Mouse (Mus musculus) forebrain, embryonic 16.5 days (tissue): ENCODE measurements around the gene Colgalt1. TPM values are rescaled to one million over a fixed set of nuclear protein-coding genes. Genes with fewer than 3 reads are reported as not detected.
A peak's percentile ranks its signal among the peaks of the same experiment; 100 is the strongest.

Experiments
- ATAC-seq: fragments of 200-750 bp; cut with Nextera tagmentation; 2 replicates; pipeline ENCODE4 v1.8.0; 2017; ENCODE audit warnings: mild to moderate bottlenecking, moderate library complexity
- H3K27ac ChIP-seq: fragments of 300-500 bp; sonication (generic); 2 replicates; pipeline ENCODE4 v1.5.1; 2014; ENCODE audit warnings: low read length, control low read depth
- H3K27me3 ChIP-seq: fragments of 300-500 bp; sonication (generic); replicated peaks from 2 replicates; pipeline ENCODE4 v1.6.1; 2014; ENCODE audit warnings: low read length; ENCODE audit not compliant: control insufficient read depth, insufficient read depth
- H3K36me3 ChIP-seq: fragments of 300-500 bp; sonication (generic); 2 replicates; pipeline ENCODE4 v1.6.1; 2014; ENCODE audit not compliant: control insufficient read depth, insufficient read depth
- H3K4me1 ChIP-seq: fragments of 300-500 bp; sonication (generic); replicated peaks from 2 replicates; pipeline ENCODE4 v1.6.1; 2014; ENCODE audit warnings: low read length; ENCODE audit not compliant: control insufficient read depth, insufficient read depth
- H3K4me2 ChIP-seq: fragments of 300-500 bp; sonication (generic); 2 replicates; pipeline ENCODE4 v1.6.1; 2014; ENCODE audit warnings: mild to moderate bottlenecking, low read length, control low read depth
- H3K4me3 ChIP-seq: fragments of 300-500 bp; sonication (generic); replicated peaks from 2 replicates; pipeline ENCODE4 v1.5.1; 2014; ENCODE audit warnings: mild to moderate bottlenecking, low read length, control low read depth
- H3K9ac ChIP-seq: fragments of 300-500 bp; sonication (generic); replicated peaks from 2 replicates; pipeline ENCODE4 v1.6.1; 2014; ENCODE audit warnings: low read depth, low read length, control low read depth
- H3K9me3 ChIP-seq: fragments of 300-500 bp; sonication (generic); 2 replicates; pipeline ENCODE4 v1.6.1; 2016; ENCODE audit warnings: low read length; ENCODE audit not compliant: control insufficient read depth
- WGBS: fragments of 180-500 bp; shearing (Covaris S2); extraction: QIAGEN DNeasy Blood & Tissue Kit; methylation state at CpG from one replicate; pipeline ENCODE4 v1.1.7; 2014; 5-methylcytosine and 5-hydroxymethylcytosine counted together
- polyA plus RNA-seq: library from polyadenylated mRNA; unstranded; fragments of >200 nt; fragmentation: Nextera tagmentation; extraction: Ambion mirVana; gene quantifications from 2 replicates; pipeline ENCODE4 v1.2.1, GENCODE M21; 2015

The Colgalt1 gene
- polyA plus RNA-seq, 1 experiment from 2014 or later = 63.6 TPM

- 1% methylated on average over 51 of the region's 51 CpGs for WGBS
- no peaks in the 10 kb centered on the region for H3K27me3 ChIP-seq
These were observed 41.2 kb upstream of the Colgalt1 start for GRCm38 (mm10) chr8:71569366-71570290.

GRCm38 (mm10) chr8:71570291-71570954 is 40.4 kb upstream of the Colgalt1 start:
- Histone ChIP-seq H3K36me3 (no peaks in the 10 kb centered on the region), H3K4me1 (peaks cover 32% of the 10 kb centered on the region), H3K4me3 (peak overlapping the region; percentile 66), H3K9me3 (no peaks in the 10 kb centered on the region), H3K4me2 (peak overlapping the region; percentile 53), H3K27ac (peak overlapping the region; percentile 79), H3K27me3 (no peaks in the 10 kb centered on the region), H3K9ac (peak overlapping the region; percentile 56)
- under 1% methylated on average over 41 of the region's 41 CpGs for WGBS
- peak; percentile 88 for ATAC-seq

More at GRCm38 (mm10) chr8:71569366-71570290, 41.2 kb upstream of the Colgalt1 start:
- Histone ChIP-seq H3K36me3 (no peaks in the 10 kb centered on the region), H3K4me3 (peak overlapping the region; percentile 66), H3K4me2 (peak overlapping the region; percentile 53), H3K4me1 (peaks cover 32% of the 10 kb centered on the region), H3K27ac (peak overlapping the region; percentile 79), H3K9ac (peak overlapping the region; percentile 56), H3K9me3 (no peaks in the 10 kb centered on the region)
- peak; percentile 81 for ATAC-seq

- Histone ChIP-seq H3K9me3 (no peaks in the 10 kb centered on the region), H3K27ac (peak overlapping the region; percentile 72), H3K4me2 (peak overlapping the region; percentile 53; the same call in 1 of the 2 replicates), H3K4me1 (peaks cover 32% of the 10 kb centered on the region), H3K36me3 (no peaks in the 10 kb centered on the region), H3K27me3 (no peaks in the 10 kb centered on the region), H3K9ac (no peak overlapping the region), H3K4me3 (no peak overlapping the region)
- 73% methylated on average over 2 of the region's 2 CpGs for WGBS
- no peak for ATAC-seq
These were observed 38.7 kb upstream of the Colgalt1 start for GRCm38 (mm10) chr8:71572077-71572476.

- H3K36me3 ChIP-seq = no peaks in the 10 kb centered on the region
- 37% methylated on average over 9 of the region's 9 CpGs for WGBS
- H3K27me3 ChIP-seq = no peaks in the 10 kb centered on the region
- peak overlapping the region; percentile 53 for H3K4me2 ChIP-seq
- peak; percentile 1; the same call in 1 of the 2 replicates for ATAC-seq
- no peaks in the 10 kb centered on the region for H3K9me3 ChIP-seq
- H3K4me3 ChIP-seq = peak overlapping the region; percentile 14
- peaks cover 32% of the 10 kb centered on the region for H3K4me1 ChIP-seq
- peak overlapping the region; percentile 72 for H3K27ac ChIP-seq
- peak overlapping the region; percentile 18; the same call in 1 of the 2 replicates for H3K9ac ChIP-seq
These were observed 37.8 kb upstream of the Colgalt1 start for GRCm38 (mm10) chr8:71572847-71573633.

GRCm38 (mm10) chr8:71574426-71574825 is 36.4 kb upstream of the Colgalt1 start:
- no peak for ATAC-seq
- H3K36me3 ChIP-seq = no peaks in the 10 kb centered on the region
- H3K4me1 ChIP-seq = peaks cover 26% of the 10 kb centered on the region
- 62% methylated on average over 7 of the region's 7 CpGs for WGBS
- H3K9me3 ChIP-seq = no peaks in the 10 kb centered on the region
- H3K27me3 ChIP-seq = no peaks in the 10 kb centered on the region
- no peak overlapping the region for H3K27ac ChIP-seq
- H3K9ac ChIP-seq = no peak overlapping the region
- H3K4me2 ChIP-seq = no peak overlapping the region
- no peak overlapping the region for H3K4me3 ChIP-seq

GRCm38 (mm10) chr8:71575020-71575419 is 35.8 kb upstream of the Colgalt1 start:
- H3K4me1 ChIP-seq = peaks cover 31% of the 10 kb centered on the region
- no peak for ATAC-seq
- H3K27ac ChIP-seq = no peak overlapping the region
- no peaks in the 10 kb centered on the region for H3K36me3 ChIP-seq
- no peak overlapping the region for H3K9ac ChIP-seq
- no peaks in the 10 kb centered on the region for H3K9me3 ChIP-seq
- no peak overlapping the region for H3K4me2 ChIP-seq
- no peaks in the 10 kb centered on the region for H3K27me3 ChIP-seq
- H3K4me3 ChIP-seq = no peak overlapping the region
- WGBS = 74% methylated on average over 1 of the region's 1 CpGs

GRCm38 (mm10) chr8:71577856-71578387 is 32.9 kb upstream of the Colgalt1 start:
- H3K27me3 ChIP-seq = no peaks in the 10 kb centered on the region
- no peak overlapping the region for H3K4me3 ChIP-seq
- peaks cover 15% of the 10 kb centered on the region for H3K4me1 ChIP-seq
- no peaks in the 10 kb centered on the region for H3K36me3 ChIP-seq
- H3K4me2 ChIP-seq = no peak overlapping the region
- no peak overlapping the region for H3K27ac ChIP-seq
- 71% methylated on average over 4 of the region's 4 CpGs for WGBS
- H3K9me3 ChIP-seq = no peaks in the 10 kb centered on the region
- no peak overlapping the region for H3K9ac ChIP-seq
- no peak for ATAC-seq

GRCm38 (mm10) chr8:71579009-71579408 is 31.8 kb upstream of the Colgalt1 start:
- Histone ChIP-seq H3K4me2 (no peak overlapping the region), H3K4me1 (peaks cover 12% of the 10 kb centered on the region; the same call in 1 of the 2 replicates), H3K9ac (no peak overlapping the region), H3K36me3 (no peaks in the 10 kb centered on the region), H3K27ac (no peak overlapping the region), H3K27me3 (no peaks in the 10 kb centered on the region), H3K4me3 (no peak overlapping the region), H3K9me3 (no peaks in the 10 kb centered on the region)
- WGBS = 65% methylated on average over 1 of the region's 1 CpGs
- ATAC-seq = no peak
